Mouse (Mus musculus): ENCODE results near the gene Calcoco1. TPM values are rescaled to one million over a fixed set of nuclear protein-coding genes. Genes with fewer than 3 reads are reported as not detected.

Calcoco1 gene
- total RNA-seq, 1 experiment = 25.0 TPM

GRCm38 (mm10) chr15:102727951-102728350, 6.0 kb upstream of the Calcoco1 start:
- no peak for DNase-seq (ENCODE audit: low read depth, low spot score)
- no peaks in the 10 kb centered on the region for H3K36me3 ChIP-seq (ENCODE audit: control insufficient read depth, insufficient read depth, low read length, poor library complexity, severe bottlenecking)
- H3K4me3 ChIP-seq (ENCODE audit: insufficient read depth in 1 of 2, low read depth in 1 of 2, low read length in 2 of 2, poor library complexity in 1 of 2, severe bottlenecking in 1 of 2) = no peak overlapping the region
- H3K9ac ChIP-seq (ENCODE audit: insufficient read depth, low read depth, low read length, poor library complexity, severe bottlenecking) = no peak overlapping the region
- H3K9me3 ChIP-seq (ENCODE audit: control insufficient read depth, insufficient read depth, low read depth, low read length) = no peaks in the 10 kb centered on the region
- H3K4me1 ChIP-seq (ENCODE audit: control insufficient read depth in 2 of 2, insufficient read depth in 2 of 2, low read length in 2 of 2, poor library complexity in 1 of 2) = 0 out of 4 replicates have a peak, but pooled peaks cover 0 to under 1% of the 10 kb centered on the region in 2 experiments
- in situ Hi-C loops (cut with MboI; ENCODE audit: low sequenced_read_pairs in 2 of 2, unreplicated experiment in 2 of 2) = no loop called here
- no peak overlapping the region for H3K27ac ChIP-seq (ENCODE audit: insufficient read depth, low read depth, low read length, poor library complexity, severe bottlenecking)
- TF ChIP-seq HCFC1 (IDR thresholded peaks at IDR 0.05; ENCODE audit: borderline replicate concordance, insufficient read depth, low read length) = no peak
- no peak for TF ChIP-seq ZC3H11A (IDR thresholded peaks at IDR 0.05; ENCODE audit: borderline replicate concordance, low read depth, low read length)
- TF ChIP-seq ZNF384 (IDR thresholded peaks at IDR 0.05; ENCODE audit: low read depth, low read length) = no peak
- TF ChIP-seq CHD2 (IDR thresholded peaks at IDR 0.05; ENCODE audit: low read depth, low read length) = no peak
- no peak for TF ChIP-seq MAFK (IDR thresholded peaks at IDR 0.05; ENCODE audit: insufficient read depth, low read depth, low read length)

GRCm38 (mm10) chr15:102723358-102724135, 1.6 kb upstream of the Calcoco1 start:
- H3K27ac ChIP-seq (ENCODE audit: insufficient read depth, low read depth, low read length, poor library complexity, severe bottlenecking) = no peak overlapping the region
- H3K4me1 ChIP-seq (ENCODE audit: control insufficient read depth in 2 of 2, insufficient read depth in 2 of 2, low read length in 2 of 2, poor library complexity in 1 of 2) = peaks cover 0 to 6% of the 10 kb centered on the region in 2 experiments; a peak in 1 of 4 replicates
- H3K36me3 ChIP-seq (ENCODE audit: control insufficient read depth, insufficient read depth, low read length, poor library complexity, severe bottlenecking) = no peaks in the 10 kb centered on the region
- no peaks in the 10 kb centered on the region for H3K9me3 ChIP-seq (ENCODE audit: control insufficient read depth, insufficient read depth, low read depth, low read length)
- no peak overlapping the region for H3K9ac ChIP-seq (ENCODE audit: insufficient read depth, low read depth, low read length, poor library complexity, severe bottlenecking)
- in situ Hi-C loops (cut with MboI; ENCODE audit: low sequenced_read_pairs in 2 of 2, unreplicated experiment in 2 of 2) = no loop called here
- DNase-seq (ENCODE audit: low read depth, low spot score) = no peak
- TF ChIP-seq ZC3H11A (IDR thresholded peaks at IDR 0.05; ENCODE audit: borderline replicate concordance, low read depth, low read length) (no peak), HCFC1 (IDR thresholded peaks at IDR 0.05; ENCODE audit: borderline replicate concordance, insufficient read depth, low read length) (no peak), CHD2 (IDR thresholded peaks at IDR 0.05; ENCODE audit: low read depth, low read length) (no peak), MAFK (IDR thresholded peaks at IDR 0.05; ENCODE audit: insufficient read depth, low read depth, low read length) (no peak), ZNF384 (IDR thresholded peaks at IDR 0.05; ENCODE audit: low read depth, low read length) (no peak)
- H3K4me3 ChIP-seq (ENCODE audit: insufficient read depth in 1 of 2, low read depth in 1 of 2, low read length in 2 of 2, poor library complexity in 1 of 2, severe bottlenecking in 1 of 2) = no peak overlapping the region

GRCm38 (mm10) chr15:102722500-102722931, 538 bp upstream of the Calcoco1 start:
- peak overlapping the region; percentile 8; the same call in 1 of the 2 replicates for H3K27ac ChIP-seq (ENCODE audit: insufficient read depth, low read depth, low read length, poor library complexity, severe bottlenecking)
- peaks cover 0 to 6% of the 10 kb centered on the region in 2 experiments; a peak in 1 of 4 replicates for H3K4me1 ChIP-seq (ENCODE audit: control insufficient read depth in 2 of 2, insufficient read depth in 2 of 2, low read length in 2 of 2, poor library complexity in 1 of 2)
- H3K36me3 ChIP-seq (ENCODE audit: control insufficient read depth, insufficient read depth, low read length, poor library complexity, severe bottlenecking) = peaks cover under 1% of the 10 kb centered on the region; the same call in 1 of the 2 replicates
- H3K9ac ChIP-seq (ENCODE audit: insufficient read depth, low read depth, low read length, poor library complexity, severe bottlenecking) = peak overlapping the region; percentile 54; the same call in 1 of the 2 replicates
- peak overlapping the region; percentile 39 to 46 for H3K4me3 ChIP-seq (ENCODE audit: insufficient read depth in 1 of 2, low read depth in 1 of 2, low read length in 2 of 2, poor library complexity in 1 of 2, severe bottlenecking in 1 of 2)
- no peak for TF ChIP-seq ZC3H11A (IDR thresholded peaks at IDR 0.05; ENCODE audit: borderline replicate concordance, low read depth, low read length)
- TF ChIP-seq HCFC1 (IDR thresholded peaks at IDR 0.05; ENCODE audit: borderline replicate concordance, insufficient read depth, low read length) = no peak
- no peak for TF ChIP-seq ZNF384 (IDR thresholded peaks at IDR 0.05; ENCODE audit: low read depth, low read length)
- no peak for TF ChIP-seq CHD2 (IDR thresholded peaks at IDR 0.05; ENCODE audit: low read depth, low read length)
- TF ChIP-seq MAFK (IDR thresholded peaks at IDR 0.05; ENCODE audit: insufficient read depth, low read depth, low read length) = no peak
- in situ Hi-C loops (cut with MboI; ENCODE audit: low sequenced_read_pairs in 2 of 2, unreplicated experiment in 2 of 2) = no loop called here
- no peaks in the 10 kb centered on the region for H3K9me3 ChIP-seq (ENCODE audit: control insufficient read depth, insufficient read depth, low read depth, low read length)
- no peak for DNase-seq (ENCODE audit: low read depth, low spot score)

GRCm38 (mm10) chr15:102721016-102721898, 721 bp downstream of the Calcoco1 start:
- Histone ChIP-seq H3K36me3 (ENCODE audit: control insufficient read depth, insufficient read depth, low read length, poor library complexity, severe bottlenecking) (peaks cover 1% of the 10 kb centered on the region; the same call in 1 of the 2 replicates), H3K9ac (ENCODE audit: insufficient read depth, low read depth, low read length, poor library complexity, severe bottlenecking) (peak overlapping the region; percentile 71), H3K4me1 (ENCODE audit: control insufficient read depth in 2 of 2, insufficient read depth in 2 of 2, low read length in 2 of 2, poor library complexity in 1 of 2) (peaks cover 0 to 6% of the 10 kb centered on the region in 2 experiments; a peak in 1 of 4 replicates), H3K27ac (ENCODE audit: insufficient read depth, low read depth, low read length, poor library complexity, severe bottlenecking) (no peak overlapping the region), H3K4me3 (ENCODE audit: insufficient read depth in 1 of 2, low read depth in 1 of 2, low read length in 2 of 2, poor library complexity in 1 of 2, severe bottlenecking in 1 of 2) (peak overlapping the region; percentile 85 to 86), H3K9me3 (ENCODE audit: control insufficient read depth, insufficient read depth, low read depth, low read length) (no peaks in the 10 kb centered on the region)
- DNase-seq (ENCODE audit: low read depth, low spot score) = no peak
- in situ Hi-C loops (cut with MboI; ENCODE audit: low sequenced_read_pairs in 2 of 2, unreplicated experiment in 2 of 2) = no loop called here
- TF ChIP-seq MAFK (IDR thresholded peaks at IDR 0.05; ENCODE audit: insufficient read depth, low read depth, low read length) (no peak), HCFC1 (IDR thresholded peaks at IDR 0.05; ENCODE audit: borderline replicate concordance, insufficient read depth, low read length) (no peak)
